Mouse (Mus musculus) heart, embryonic 11.5 days (tissue): Measurements from ENCODE around the gene 1700034I23Rik. TPM values are rescaled to one million over a fixed set of nuclear protein-coding genes. Genes with fewer than 3 reads are reported as not detected.
A peak's percentile ranks its signal among the peaks of the same experiment; 100 is the strongest.
"Not testable (repeated sequence)": the region's sequence is repeated elsewhere in the genome, so short reads cannot be mapped to it uniquely, and the experiment has no call there.

Experiments used
- ATAC-seq: fragments of 200-750 bp; cut with Nextera tagmentation; replicated peaks from 2 replicates; pipeline ENCODE4 v1.8.0; 2017; ENCODE audit warnings: moderate library complexity; ENCODE audit not compliant: insufficient number of reproducible peaks, low FRiP score, low TSS enrichment
- H3K27ac ChIP-seq: fragments of 300-500 bp; sonication (generic); 2 replicates; pipeline ENCODE4 v1.5.1; 2014; ENCODE audit warnings: mild to moderate bottlenecking, low read depth, low read length
- H3K27me3 ChIP-seq: fragments of 300-500 bp; sonication (generic); 2 replicates; pipeline ENCODE4 v1.6.1; 2014; ENCODE audit warnings: mild to moderate bottlenecking, low read length, mixed read lengths; ENCODE audit not compliant: control insufficient read depth, insufficient read depth
- H3K36me3 ChIP-seq: fragments of 300-500 bp; sonication (generic); 2 replicates; pipeline ENCODE4 v1.6.1; 2014; ENCODE audit warnings: mild to moderate bottlenecking, low read length, moderate library complexity, mixed read lengths; ENCODE audit not compliant: control insufficient read depth, insufficient read depth
- H3K4me1 ChIP-seq: fragments of 300-500 bp; sonication (generic); 2 replicates; pipeline ENCODE4 v1.6.1; 2014; ENCODE audit warnings: low read length; ENCODE audit not compliant: control insufficient read depth, insufficient read depth
- H3K4me2 ChIP-seq: fragments of 300-500 bp; sonication (generic); 2 replicates; pipeline ENCODE4 v1.6.1; 2014; ENCODE audit warnings: mild to moderate bottlenecking, moderate library complexity
- H3K4me3 ChIP-seq: fragments of 300-500 bp; sonication (generic); 2 replicates; pipeline ENCODE4 v1.5.1; 2014; ENCODE audit warnings: low read depth, low read length
- H3K9ac ChIP-seq: fragments of 300-500 bp; sonication (generic); 2 replicates; pipeline ENCODE4 v1.6.1; 2014; ENCODE audit warnings: mild to moderate bottlenecking, low read depth, low read length, moderate library complexity
- H3K9me3 ChIP-seq: fragments of 300-500 bp; sonication (generic); replicated peaks from 2 replicates; pipeline ENCODE4 v1.6.1; 2016; ENCODE audit warnings: low read length; ENCODE audit not compliant: control insufficient read depth
- WGBS: fragments of 180-500 bp; shearing (Covaris S2); extraction: QIAGEN DNeasy Blood & Tissue Kit; methylation state at CpG from one replicate; pipeline ENCODE4 v1.1.7; 2014; ENCODE audit not compliant: insufficient replicate concordance; 5-methylcytosine and 5-hydroxymethylcytosine counted together
- polyA plus RNA-seq: library from polyadenylated mRNA; unstranded; fragments of >200 nt; fragmentation: Nextera tagmentation; extraction: Ambion mirVana; gene quantifications from 2 replicates; pipeline ENCODE4 v1.2.1, GENCODE M21; 2014

The 1700034I23Rik gene
- polyA plus RNA-seq, 1 experiment from 2014 or later: 0.21 TPM

- H3K27ac ChIP-seq, H3K27me3 ChIP-seq, H3K4me1 ChIP-seq, ATAC-seq, H3K36me3 ChIP-seq, H3K9me3 ChIP-seq: not testable (repeated sequence)
- whole genome bisulfite sequencing: under 1% methylated on average over 18 of the region's 24 CpGs
- Histone ChIP-seq H3K9ac (peak overlapping the region; percentile 77), H3K4me2 (peak overlapping the region; percentile 73), H3K4me3 (peak overlapping the region; percentile 57)
Measured at GRCm38 (mm10) chr3:40894336-40894735, 8.0 kb downstream of the 1700034I23Rik start.

- not testable (repeated sequence) for H3K27me3 ChIP-seq, H3K36me3 ChIP-seq, H3K9me3 ChIP-seq, H3K4me1 ChIP-seq
- Histone ChIP-seq H3K9ac (peak overlapping the region; percentile 72), H3K27ac (peak overlapping the region; percentile 29; the same call in 1 of the 2 replicates), H3K4me2 (peak overlapping the region; percentile 59), H3K4me3 (peak overlapping the region; percentile 57)
- WGBS: under 1% methylated on average over 34 of the region's 38 CpGs
- peak; percentile 100 for ATAC-seq
Measured at GRCm38 (mm10) chr3:40893816-40894258, 8.5 kb downstream of the 1700034I23Rik start.

- ATAC-seq, H3K9ac ChIP-seq, H3K9me3 ChIP-seq, H3K4me3 ChIP-seq, H3K4me1 ChIP-seq, H3K27ac ChIP-seq, H3K27me3 ChIP-seq, H3K4me2 ChIP-seq, H3K36me3 ChIP-seq: not testable (repeated sequence)
- WGBS: 81% methylated on average over 3 of the region's 3 CpGs
Measured at GRCm38 (mm10) chr3:40853123-40853738, 49.1 kb downstream of the 1700034I23Rik start.

Other genes starting within 250 kb of the 1700034I23Rik start
- gene Slc25a31, start 193.7 kb downstream of the 1700034I23Rik start, polyA plus RNA-seq: 0.56 and 0.66 TPM in 2 replicates
- 30.0 and 31.1 TPM in 2 replicates for gene Hspa4l, start 158.0 kb downstream of the 1700034I23Rik start, polyA plus RNA-seq
- gene Plk4, start 102.5 kb downstream of the 1700034I23Rik start, polyA plus RNA-seq: 45.6 and 49.1 TPM in 2 replicates
- 4.9 and 6.3 TPM in 2 replicates for gene Mfsd8, start 55.7 kb downstream of the 1700034I23Rik start, polyA plus RNA-seq
- gene Abhd18, start 55.6 kb downstream of the 1700034I23Rik start, polyA plus RNA-seq: 11.1 and 12.2 TPM in 2 replicates
- 9.8 and 11.2 TPM in 2 replicates for gene Larp1b, start 47.3 kb upstream of the 1700034I23Rik start, polyA plus RNA-seq
- 29.5 and 30.9 TPM in 2 replicates for gene Pgrmc2, start 180.5 kb upstream of the 1700034I23Rik start, polyA plus RNA-seq